Mouse (Mus musculus) ES-E14 (cell line): ENCODE measurements at regions not wholly inside any gene's neighbourhood (a gene's known extent, or its start where the extent isn't known, plus 50 kb on each side); places are given as distances from the start of the nearest gene placed in this dataset.

Experiments used
- DNase-seq: peaks from one replicate; pipeline ENCODE4 v3.0.0-alpha.2; 2013; ENCODE audit warnings: low read depth, low spot score
- H3K27ac ChIP-seq: 2 replicates; pipeline ENCODE4 v1.5.1; 2012; ENCODE audit warnings: low read depth, mild to moderate bottlenecking, low read length, moderate library complexity, mixed read lengths; ENCODE audit not compliant: poor library complexity, insufficient read depth, severe bottlenecking
- H3K36me3 ChIP-seq: 2 replicates; pipeline ENCODE4 v1.6.1; 2012; ENCODE audit warnings: mild to moderate bottlenecking, low read length, moderate library complexity, mixed read lengths; ENCODE audit not compliant: control insufficient read depth, poor library complexity, insufficient read depth, severe bottlenecking
- H3K4me1 ChIP-seq, 2 experiments: fragments of 150-350 bp in 1 of 2; sonication (generic) in 1 of 2; 2 replicates each; pipeline ENCODE4 v1.6.1; 2012; ENCODE audit warnings: low read length in 2 of 2, mild to moderate bottlenecking in 1 of 2, mixed read lengths in 1 of 2; ENCODE audit not compliant: control insufficient read depth in 2 of 2, insufficient read depth in 2 of 2, poor library complexity in 1 of 2
- H3K4me3 ChIP-seq, 2 experiments: fragments of 150-350 bp in 1 of 2; sonication (generic) in 1 of 2; 2 replicates each; pipeline ENCODE4 v1.5.1; 2012; ENCODE audit warnings: low read length in 2 of 2, low read depth in 1 of 2, mild to moderate bottlenecking in 1 of 2, mixed read lengths in 1 of 2; ENCODE audit not compliant: insufficient read depth in 1 of 2, poor library complexity in 1 of 2, severe bottlenecking in 1 of 2
- H3K9ac ChIP-seq: 2 replicates; pipeline ENCODE4 v1.6.1; 2012; ENCODE audit warnings: low read depth, mild to moderate bottlenecking, low read length, mixed read lengths; ENCODE audit not compliant: poor library complexity, insufficient read depth, severe bottlenecking
- H3K9me3 ChIP-seq: fragments of 150-350 bp; sonication (generic); 2 replicates; pipeline ENCODE4 v1.6.1; 2012; ENCODE audit warnings: low read depth, mild to moderate bottlenecking, low read length; ENCODE audit not compliant: control insufficient read depth, insufficient read depth
- CHD2 ChIP-seq: IDR thresholded peaks from 2 replicates; pipeline ENCODE4 v1.6.1; 2014; ENCODE audit warnings: mild to moderate bottlenecking, low read depth, low read length, inconsistent platforms
- HCFC1 ChIP-seq: IDR thresholded peaks from 2 replicates; pipeline ENCODE4 v1.6.1; 2012; ENCODE audit warnings: low read length, inconsistent platforms, borderline replicate concordance; ENCODE audit not compliant: insufficient read depth
- MAFK ChIP-seq: IDR thresholded peaks from 2 replicates; pipeline ENCODE4 v1.6.1; 2014; ENCODE audit warnings: mild to moderate bottlenecking, low read depth, low read length, inconsistent platforms; ENCODE audit not compliant: insufficient read depth
- ZC3H11A ChIP-seq: IDR thresholded peaks from 2 replicates; pipeline ENCODE4 v1.6.1; 2012; ENCODE audit warnings: low read depth, mild to moderate bottlenecking, inconsistent platforms, low read length, borderline replicate concordance
- ZNF384 ChIP-seq: IDR thresholded peaks from 2 replicates; pipeline ENCODE4 v1.6.1; 2012; ENCODE audit warnings: low read depth, low read length, inconsistent platforms
- in situ Hi-C, 2 experiments: fragments of 600-800 bp; cut with MboI; formaldehyde crosslinking; loops; one replicate each; pipeline ENCODE4 v1.15.1; 2025; ENCODE audit warnings: low sequenced_read_pairs in 2 of 2, inconsistent platforms in 1 of 2; ENCODE audit not compliant: unreplicated experiment in 2 of 2

- TF ChIP-seq ZC3H11A, result no peak
- TF ChIP-seq MAFK, result no peak
- no peak for TF ChIP-seq CHD2
- TF ChIP-seq HCFC1, result no peak
- DNase-seq, result no peak
- H3K36me3 ChIP-seq, result no peaks in the 10 kb centered on the region
- no peak overlapping the region for H3K27ac ChIP-seq
- H3K9ac ChIP-seq, result no peak overlapping the region
- H3K9me3 ChIP-seq, result no peaks in the 10 kb centered on the region
- no peak overlapping the region for H3K4me3 ChIP-seq
- in situ Hi-C loops, result no loop called here
- peaks cover 0 to 4% of the 10 kb centered on the region in 2 experiments; a peak in 2 of 4 replicates for H3K4me1 ChIP-seq
These were observed 97.6 kb upstream of the Frmd6 start for GRCm38 (mm10) chr12:70727496-70728259.

DNA sequence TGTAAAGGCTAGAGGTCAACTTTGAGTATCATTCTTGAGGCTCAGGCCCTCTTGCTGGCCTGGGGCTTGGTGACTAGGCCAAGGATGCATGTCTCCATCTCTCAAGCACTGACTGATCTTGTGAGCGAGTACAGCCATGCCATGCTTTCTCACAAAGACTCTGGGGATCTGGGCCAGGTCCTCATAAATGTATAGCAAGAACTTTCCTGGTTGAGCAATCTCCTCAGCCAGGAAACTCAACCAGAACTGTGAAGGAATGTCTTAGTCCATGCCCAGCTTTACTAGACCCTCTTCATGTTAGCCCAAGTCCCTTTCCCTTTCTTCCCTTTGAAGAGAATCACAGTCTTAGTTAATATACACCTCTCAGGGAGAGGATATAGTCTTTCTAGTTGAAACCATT is 96.9 kb upstream of the Frmd6 start:
- Histone ChIP-seq H3K9ac (no peak overlapping the region), H3K4me3 (no peak overlapping the region), H3K4me1 (peaks cover 0 to 4% of the 10 kb centered on the region in 2 experiments; a peak in 2 of 4 replicates), H3K27ac (no peak overlapping the region), H3K9me3 (no peaks in the 10 kb centered on the region), H3K36me3 (no peaks in the 10 kb centered on the region)
- no peak for DNase-seq
- no peak for TF ChIP-seq ZC3H11A
- no peak for TF ChIP-seq MAFK
- TF ChIP-seq ZNF384, result no peak
- TF ChIP-seq HCFC1, result no peak
- in situ Hi-C loops, result no loop called here

DNA sequence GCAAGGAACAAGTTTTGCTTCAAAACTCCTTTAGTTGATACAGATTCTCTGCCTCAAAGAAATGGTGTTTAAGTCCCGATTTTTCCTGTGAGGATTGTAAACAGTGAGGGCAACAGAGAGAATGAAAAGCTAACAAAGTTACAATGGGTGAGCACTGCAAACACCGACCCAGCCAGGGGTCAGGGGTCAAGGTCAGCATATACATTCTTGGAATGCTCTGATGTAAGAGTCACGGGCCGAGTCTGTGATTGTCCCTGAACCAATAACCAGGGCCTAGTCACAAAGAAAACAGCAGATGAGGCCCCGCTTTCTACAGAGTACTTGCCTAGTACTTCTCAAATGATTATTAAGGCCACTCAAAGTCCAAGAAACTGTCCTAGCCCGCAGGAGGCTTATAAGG is 95.4 kb upstream of the Frmd6 start:
- TF ChIP-seq CHD2, result no peak; the same call in 1 of the 2 replicates
- TF ChIP-seq HCFC1, result no peak
- TF ChIP-seq ZNF384, result no peak
- no peak for TF ChIP-seq MAFK
- TF ChIP-seq ZC3H11A, result no peak
- Histone ChIP-seq H3K36me3 (no peaks in the 10 kb centered on the region), H3K4me3 (no peak overlapping the region), H3K9me3 (no peaks in the 10 kb centered on the region), H3K4me1 (peaks cover 0 to 4% of the 10 kb centered on the region in 2 experiments; a peak in 2 of 4 replicates), H3K27ac (no peak overlapping the region), H3K9ac (no peak overlapping the region)
- DNase-seq, result peak; percentile 41
- in situ Hi-C loops, result no loop called here

DNA sequence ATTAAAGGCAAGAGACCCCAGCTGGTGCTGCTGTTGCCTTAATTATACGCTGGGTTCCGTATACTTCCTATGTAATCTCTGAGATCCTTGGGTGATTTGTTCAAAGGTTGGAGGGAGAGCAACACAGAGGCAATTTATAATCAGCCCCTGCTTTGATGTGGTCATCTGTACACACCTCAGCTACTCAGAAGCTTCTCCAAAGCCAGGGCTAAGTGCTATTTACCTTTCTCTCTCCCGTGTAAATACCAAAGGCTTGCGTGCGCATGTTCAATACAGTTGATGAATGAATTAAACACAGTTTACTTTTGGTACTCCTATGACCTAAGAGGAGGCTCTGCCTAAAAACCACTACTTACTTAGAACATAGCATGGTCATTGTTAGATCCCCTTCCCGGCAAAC is 93.8 kb upstream of the Frmd6 start:
- Histone ChIP-seq H3K27ac (no peak overlapping the region), H3K4me3 (no peak overlapping the region), H3K9me3 (no peaks in the 10 kb centered on the region), H3K4me1 (peaks cover 0 to 4% of the 10 kb centered on the region in 2 experiments; a peak in 2 of 4 replicates), H3K36me3 (no peaks in the 10 kb centered on the region), H3K9ac (no peak overlapping the region)
- in situ Hi-C loops, result no loop called here
- no peak for DNase-seq
- TF ChIP-seq ZC3H11A (no peak), MAFK (no peak), CHD2 (no peak), ZNF384 (no peak), HCFC1 (no peak)
